Mouse (Mus musculus) forebrain, embryonic 14.5 days (tissue): ENCODE results near the gene Bean1. TPM values are rescaled to one million over a fixed set of nuclear protein-coding genes. Genes with fewer than 3 reads are reported as not detected.

Source experiments
- ATAC-seq: fragments of 200-750 bp; cut with Nextera tagmentation; 2 replicates; pipeline ENCODE4 v1.8.0; 2017; ENCODE audit warnings: mild to moderate bottlenecking, moderate library complexity
- DNase-seq: peaks from one replicate; pipeline ENCODE4 v3.0.0-alpha.2; 2015; ENCODE audit warnings: low spot score
- H3K27ac ChIP-seq: fragments of 300-500 bp; sonication (generic); 2 replicates; pipeline ENCODE4 v1.5.1; 2014; ENCODE audit warnings: low read depth, mild to moderate bottlenecking, control low read depth, low read length, moderate library complexity
- H3K27me3 ChIP-seq: fragments of 300-500 bp; sonication (generic); replicated peaks from 2 replicates; pipeline ENCODE4 v1.6.1; 2014; ENCODE audit warnings: low read length, control low read depth, mixed read lengths; ENCODE audit not compliant: control insufficient read depth, insufficient read depth
- H3K36me3 ChIP-seq: fragments of 300-500 bp; sonication (generic); 2 replicates; pipeline ENCODE4 v1.6.1; 2014; ENCODE audit warnings: low read length, control low read depth; ENCODE audit not compliant: control insufficient read depth, insufficient read depth
- H3K4me1 ChIP-seq: fragments of 300-500 bp; sonication (generic); 2 replicates; pipeline ENCODE4 v1.6.1; 2014; ENCODE audit warnings: antibody characterized with exemption, low read length, control low read depth; ENCODE audit not compliant: control insufficient read depth, insufficient read depth
- H3K4me2 ChIP-seq: fragments of 300-500 bp; sonication (generic); 2 replicates; pipeline ENCODE4 v1.6.1; 2014; ENCODE audit warnings: mild to moderate bottlenecking, control low read depth, low read length
- H3K4me3 ChIP-seq: fragments of 300-500 bp; sonication (generic); 2 replicates; pipeline ENCODE4 v1.5.1; 2014; ENCODE audit warnings: low read depth, low read length, control low read depth
- H3K9ac ChIP-seq: fragments of 300-500 bp; sonication (generic); 2 replicates; pipeline ENCODE4 v1.6.1; 2014; ENCODE audit warnings: mild to moderate bottlenecking, low read length, control low read depth, moderate library complexity
- H3K9me3 ChIP-seq: fragments of 300-500 bp; sonication (generic); replicated peaks from 2 replicates; pipeline ENCODE4 v1.6.1; 2016; ENCODE audit warnings: low read length, control low read depth, mixed read lengths; ENCODE audit not compliant: control insufficient read depth
- WGBS: fragments of 180-500 bp; shearing (Covaris S2); extraction: QIAGEN DNeasy Blood & Tissue Kit; methylation state at CpG from one replicate; pipeline ENCODE4 v1.1.7; 2014; 5-methylcytosine and 5-hydroxymethylcytosine counted together
- polyA plus RNA-seq: library from polyadenylated mRNA; unstranded; fragments of >200 nt; fragmentation: Nextera tagmentation; extraction: Ambion mirVana; gene quantifications from 2 replicates; pipeline ENCODE4 v1.2.1, GENCODE M21; 2014

Gene Bean1
- polyA plus RNA-seq, 1 experiment from 2014 or later: 1.8 TPM

DNA sequence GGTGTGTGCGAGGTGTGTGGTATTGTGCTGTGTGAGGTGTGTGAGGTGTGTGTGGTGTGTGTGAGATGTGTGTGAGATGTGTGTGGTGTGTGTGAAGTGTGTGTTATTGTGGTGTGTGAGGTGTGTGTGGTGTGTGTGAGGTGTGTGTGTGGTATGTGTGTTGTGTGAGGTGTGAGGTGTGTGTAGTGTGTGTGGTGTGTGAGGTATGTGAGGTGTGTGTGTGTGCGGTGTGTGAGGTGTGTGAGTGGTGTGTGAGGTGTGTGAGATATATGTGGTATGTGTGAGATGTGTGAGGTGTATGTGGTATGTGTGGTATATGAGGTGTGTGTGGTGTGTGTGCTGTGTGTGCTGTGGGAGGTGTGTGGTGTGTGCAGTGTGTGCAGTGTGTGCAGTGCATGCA, 22.3 kb upstream of the Bean1 start:
- no peak for ATAC-seq
- no peak for DNase-seq
- Histone ChIP-seq H3K27me3 (no peaks in the 10 kb centered on the region), H3K4me3 (no peak overlapping the region), H3K9me3 (no peaks in the 10 kb centered on the region), H3K36me3 (no peaks in the 10 kb centered on the region), H3K4me2 (no peak overlapping the region), H3K9ac (no peak overlapping the region), H3K4me1 (no peaks in the 10 kb centered on the region), H3K27ac (no peak overlapping the region)
- 92% methylated on average over 2 of the region's 2 CpGs for WGBS

DNA sequence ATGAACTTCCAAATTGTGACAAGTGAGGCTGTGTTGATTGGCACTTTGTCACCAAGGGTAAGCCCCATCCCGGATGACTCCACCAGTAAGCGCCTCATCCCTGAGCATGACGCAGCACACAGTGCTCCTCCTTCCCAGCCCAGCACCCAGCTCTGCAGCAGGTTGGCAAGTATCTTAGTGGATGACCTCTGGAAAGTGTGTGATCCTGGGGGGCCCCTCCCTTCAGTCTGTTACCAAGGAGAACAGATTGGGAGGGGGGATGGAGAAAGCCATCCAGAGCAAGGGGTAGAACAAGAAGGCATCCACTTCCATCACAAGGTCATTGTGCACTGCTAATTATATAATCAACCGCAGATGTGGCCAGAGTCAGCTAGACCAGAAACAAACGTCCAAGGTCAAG, 9.5 kb upstream of the Bean1 start:
- ATAC-seq (no peak), DNase-seq (no peak)
- WGBS: 76% methylated on average over 5 of the region's 5 CpGs
- no peaks in the 10 kb centered on the region for H3K4me1 ChIP-seq
- H3K27ac ChIP-seq: no peak overlapping the region
- no peak overlapping the region for H3K4me3 ChIP-seq
- H3K4me2 ChIP-seq: no peak overlapping the region
- H3K27me3 ChIP-seq: no peaks in the 10 kb centered on the region
- no peak overlapping the region for H3K9ac ChIP-seq
- H3K36me3 ChIP-seq: no peaks in the 10 kb centered on the region
- H3K9me3 ChIP-seq: no peaks in the 10 kb centered on the region

DNA sequence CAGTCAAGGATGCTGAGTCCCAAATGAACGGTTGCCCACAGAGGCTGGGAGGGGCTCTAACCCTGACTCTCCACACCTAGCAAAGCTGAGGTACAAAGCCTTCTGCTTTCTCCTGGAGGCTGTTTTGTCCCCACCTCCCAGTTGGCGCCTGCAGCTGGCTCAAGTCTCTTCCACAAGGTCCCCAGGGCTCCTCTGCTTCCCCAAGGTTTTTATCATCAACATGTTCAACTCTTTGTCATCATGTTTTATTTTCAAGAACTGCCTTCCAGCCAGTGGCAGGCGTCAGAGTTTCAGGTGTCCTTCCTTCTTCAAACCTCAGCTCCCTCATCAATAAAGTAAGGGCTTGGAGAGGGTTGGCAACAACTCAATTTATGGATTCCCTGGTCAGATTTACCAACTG, 781 bp upstream of the Bean1 start:
- 84% methylated on average over 3 of the region's 3 CpGs for WGBS
- Histone ChIP-seq H3K4me1 (no peaks in the 10 kb centered on the region), H3K36me3 (no peaks in the 10 kb centered on the region), H3K27ac (no peak overlapping the region), H3K27me3 (peaks cover 26% of the 10 kb centered on the region), H3K9ac (no peak overlapping the region), H3K4me2 (no peak overlapping the region), H3K4me3 (no peak overlapping the region), H3K9me3 (no peaks in the 10 kb centered on the region)
- no peak for DNase-seq
- no peak for ATAC-seq

DNA sequence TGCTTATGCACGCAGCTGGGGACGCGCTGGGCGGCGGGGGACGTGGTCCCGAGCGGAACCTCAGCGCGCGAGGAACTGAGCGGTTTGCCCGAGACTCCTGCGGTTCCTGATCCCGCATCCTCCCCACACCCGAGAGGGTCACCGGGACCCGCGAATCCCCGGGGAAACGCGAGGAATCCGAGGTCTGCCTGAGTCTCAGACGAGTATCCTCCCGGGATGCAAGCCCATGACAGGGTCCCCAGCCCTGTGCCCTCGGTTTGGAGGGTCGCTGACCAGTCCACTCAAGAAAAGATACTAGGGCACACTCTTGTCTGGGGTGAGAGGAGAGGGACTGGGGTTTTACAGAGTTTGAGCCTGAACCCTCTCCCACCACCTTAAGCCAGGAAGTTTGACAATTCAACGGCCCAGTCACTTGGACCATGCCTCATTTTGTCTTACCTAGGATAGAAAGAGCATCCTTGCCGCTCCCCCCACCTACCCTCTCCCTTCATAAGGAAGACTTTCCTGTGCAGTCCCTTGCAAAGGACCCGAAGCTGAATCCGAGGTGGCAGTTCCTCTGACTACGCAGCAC, 893 bp downstream of the Bean1 start:
- WGBS: 6% methylated on average over 32 of the region's 32 CpGs
- H3K36me3 ChIP-seq: no peaks in the 10 kb centered on the region
- 0 out of 2 replicates have a peak, but pooled peaks have one; percentile 1 for ATAC-seq
- no peak for DNase-seq
- H3K9ac ChIP-seq: peak overlapping the region; percentile 77
- no peaks in the 10 kb centered on the region for H3K9me3 ChIP-seq
- H3K27me3 ChIP-seq: peaks cover 26% of the 10 kb centered on the region
- H3K27ac ChIP-seq: no peak overlapping the region
- H3K4me2 ChIP-seq: peak overlapping the region; percentile 90
- peak overlapping the region; percentile 58 for H3K4me3 ChIP-seq
- H3K4me1 ChIP-seq: no peaks in the 10 kb centered on the region

DNA sequence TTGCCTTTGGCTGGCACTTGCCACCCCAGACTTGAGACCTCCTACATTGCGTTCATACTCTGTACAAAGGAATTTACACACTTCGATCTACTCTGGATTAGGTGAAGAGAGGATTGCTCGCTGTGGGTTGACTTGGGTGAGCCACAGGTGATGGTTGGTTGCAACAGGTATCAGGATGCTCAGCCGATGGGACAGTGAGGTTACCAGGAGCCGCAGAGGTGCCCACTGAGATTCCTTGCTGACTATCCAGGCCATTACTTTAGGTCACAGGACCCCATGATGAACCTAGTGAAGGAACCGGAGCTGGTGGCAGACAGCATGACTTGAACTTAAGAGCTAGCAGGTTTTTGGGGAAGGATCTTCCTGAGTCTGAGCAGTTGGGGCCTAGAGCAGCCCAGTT, 2.2 kb downstream of the Bean1 start:
- Histone ChIP-seq H3K4me3 (no peak overlapping the region), H3K4me2 (no peak overlapping the region), H3K27ac (no peak overlapping the region), H3K4me1 (no peaks in the 10 kb centered on the region), H3K9me3 (no peaks in the 10 kb centered on the region), H3K27me3 (peaks cover 26% of the 10 kb centered on the region), H3K36me3 (no peaks in the 10 kb centered on the region), H3K9ac (no peak overlapping the region)
- DNase-seq: no peak
- 90% methylated on average over 6 of the region's 6 CpGs for WGBS
- ATAC-seq: no peak

DNA sequence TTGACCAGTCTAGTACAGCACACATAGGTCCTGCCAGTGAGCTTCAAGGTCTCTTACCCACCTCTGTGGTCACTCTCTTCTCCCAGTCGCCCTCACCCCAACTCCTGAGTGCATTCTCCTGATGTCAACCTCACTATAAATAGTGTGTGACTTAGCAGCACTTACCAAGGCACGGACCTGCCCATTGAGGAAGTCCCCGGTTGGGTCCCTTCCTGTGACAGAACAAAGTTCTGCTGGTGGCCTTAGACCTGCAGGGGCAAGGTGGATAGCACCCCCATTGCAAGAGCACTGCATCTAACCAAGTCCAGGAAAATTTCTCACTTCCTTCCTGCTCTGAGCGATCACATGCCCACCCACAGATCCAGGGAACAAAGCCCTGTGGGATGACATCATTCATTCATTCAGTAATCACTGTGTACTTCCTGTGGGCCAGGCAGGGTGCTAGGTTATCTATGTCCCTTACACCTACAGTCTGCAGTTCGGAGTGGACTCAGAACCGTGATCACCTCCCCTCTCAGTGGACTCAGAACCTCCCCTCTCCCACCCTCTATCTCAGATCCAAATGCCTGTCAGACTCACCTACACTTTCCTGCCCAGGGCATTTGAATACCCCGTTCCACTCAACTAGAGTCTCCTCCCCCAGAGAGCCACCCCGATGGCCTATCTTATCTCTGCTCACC, 5.7 kb downstream of the Bean1 start:
- no peak for DNase-seq
- H3K4me2 ChIP-seq: no peak overlapping the region
- no peak overlapping the region for H3K27ac ChIP-seq
- H3K4me1 ChIP-seq: no peaks in the 10 kb centered on the region
- H3K9ac ChIP-seq: no peak overlapping the region
- no peak for ATAC-seq
- no peaks in the 10 kb centered on the region for H3K9me3 ChIP-seq
- no peak overlapping the region for H3K4me3 ChIP-seq
- H3K36me3 ChIP-seq: no peaks in the 10 kb centered on the region
- WGBS: 81% methylated on average over 8 of the region's 8 CpGs
- peaks cover 17% of the 10 kb centered on the region for H3K27me3 ChIP-seq

DNA sequence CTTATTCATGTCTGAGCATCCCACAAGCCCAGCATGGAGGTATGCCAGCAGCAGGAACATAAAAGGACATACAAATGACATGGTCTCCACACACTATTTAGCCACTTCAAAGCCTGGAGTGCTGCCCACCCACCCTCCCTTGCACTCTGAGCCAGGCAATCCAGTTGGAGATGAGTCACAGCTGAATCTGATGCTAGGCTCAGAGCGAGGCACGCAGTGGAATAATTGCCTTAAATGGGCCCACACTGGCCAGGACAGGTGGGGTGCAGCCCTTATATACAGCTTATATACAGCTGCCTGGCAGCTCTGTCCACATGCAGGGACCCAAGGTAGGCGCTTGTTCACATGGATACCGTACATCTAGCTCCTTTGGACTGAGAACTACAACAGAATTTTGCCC, 6.8 kb downstream of the Bean1 start:
- Histone ChIP-seq H3K4me2 (no peak overlapping the region), H3K9ac (no peak overlapping the region), H3K4me1 (no peaks in the 10 kb centered on the region), H3K4me3 (no peak overlapping the region), H3K27me3 (peaks cover 9% of the 10 kb centered on the region), H3K9me3 (no peaks in the 10 kb centered on the region), H3K36me3 (no peaks in the 10 kb centered on the region), H3K27ac (no peak overlapping the region)
- 78% methylated on average over 4 of the region's 4 CpGs for WGBS
- DNase-seq: no peak
- ATAC-seq: no peak

DNA sequence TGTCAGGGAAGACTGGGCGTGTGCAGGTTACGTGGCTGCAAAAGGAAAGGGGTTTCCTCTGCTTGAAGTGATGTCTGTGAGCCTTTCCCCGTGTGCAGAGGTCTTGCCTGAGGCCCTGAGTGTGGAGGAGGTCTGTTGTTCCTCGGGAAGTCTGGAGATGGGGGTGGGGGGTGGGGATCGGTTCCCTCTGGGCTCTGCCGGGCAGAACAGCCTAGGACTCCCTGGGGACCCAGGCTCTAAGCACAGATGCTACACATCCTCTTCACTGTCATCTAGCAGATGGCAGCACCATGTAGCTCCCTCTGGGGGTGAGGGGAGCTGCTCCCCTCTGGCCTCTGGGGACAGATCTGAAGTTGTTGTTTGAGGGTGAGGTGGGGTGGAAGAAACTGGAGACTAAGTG, 14.7 kb downstream of the Bean1 start:
- 28% methylated on average over 6 of the region's 6 CpGs for WGBS
- Histone ChIP-seq H3K4me1 (no peaks in the 10 kb centered on the region), H3K9me3 (no peaks in the 10 kb centered on the region), H3K9ac (no peak overlapping the region), H3K27me3 (no peaks in the 10 kb centered on the region), H3K4me2 (no peak overlapping the region), H3K4me3 (no peak overlapping the region), H3K36me3 (no peaks in the 10 kb centered on the region), H3K27ac (no peak overlapping the region)
- ATAC-seq (no peak), DNase-seq (no peak)

DNA sequence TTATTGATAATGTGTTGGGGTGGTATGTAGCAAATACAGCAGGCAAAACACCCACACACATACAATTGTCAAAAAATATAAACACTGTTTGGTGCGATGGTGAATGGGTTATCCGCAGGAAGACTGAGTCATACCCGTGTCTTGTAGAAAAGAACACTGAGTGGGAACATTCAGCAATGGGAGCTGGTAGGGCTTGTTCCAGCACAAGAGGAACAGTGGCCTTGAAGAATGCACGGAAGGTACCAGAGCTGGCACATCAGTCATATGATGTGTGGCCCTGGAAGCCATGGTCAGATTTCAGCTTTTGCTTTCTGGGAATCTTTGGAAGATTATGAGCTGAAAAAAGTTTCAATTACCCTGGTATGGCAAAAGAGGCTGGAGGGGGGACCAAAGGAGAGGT, 16.6 kb downstream of the Bean1 start:
- Histone ChIP-seq H3K9me3 (no peaks in the 10 kb centered on the region), H3K27ac (no peak overlapping the region), H3K4me1 (no peaks in the 10 kb centered on the region), H3K4me2 (no peak overlapping the region), H3K36me3 (no peaks in the 10 kb centered on the region), H3K27me3 (no peaks in the 10 kb centered on the region), H3K4me3 (no peak overlapping the region), H3K9ac (no peak overlapping the region)
- ATAC-seq: no peak
- no peak for DNase-seq
- 92% methylated on average over 4 of the region's 4 CpGs for WGBS
